Mouse (Mus musculus) adipocyte (in vitro differentiated cells): ENCODE results near the gene Prss41.
"Not testable (repeated sequence)": the region's sequence is repeated elsewhere in the genome, so short reads cannot be mapped to it uniquely, and the experiment has no call there.

Experiments used
- DNase-seq: peaks from one replicate; pipeline ENCODE4 v3.0.0-alpha.2; 2016; ENCODE audit warnings: low spot score

Prss41 gene

GRCm38 (mm10) chr17:23843812-23844273 is at the start of gene Prss41, which contains the start of gene Prss32:
Prss41 (minus strand) TSS chr17:23844172.
Prss32 (plus strand) TSS chr17:23843855.
- DNase-seq: no peak

GRCm38 (mm10) chr17:23880576-23880975 is 36.6 kb upstream of the Prss41 start, which contains the start of the genes Dcpp1 and Dcpp2:
Dcpp1 (plus strand) TSS chr17:23880876.
Dcpp2 (plus strand) TSS chr17:23880880.
- not testable (repeated sequence) for DNase-seq

DNA sequence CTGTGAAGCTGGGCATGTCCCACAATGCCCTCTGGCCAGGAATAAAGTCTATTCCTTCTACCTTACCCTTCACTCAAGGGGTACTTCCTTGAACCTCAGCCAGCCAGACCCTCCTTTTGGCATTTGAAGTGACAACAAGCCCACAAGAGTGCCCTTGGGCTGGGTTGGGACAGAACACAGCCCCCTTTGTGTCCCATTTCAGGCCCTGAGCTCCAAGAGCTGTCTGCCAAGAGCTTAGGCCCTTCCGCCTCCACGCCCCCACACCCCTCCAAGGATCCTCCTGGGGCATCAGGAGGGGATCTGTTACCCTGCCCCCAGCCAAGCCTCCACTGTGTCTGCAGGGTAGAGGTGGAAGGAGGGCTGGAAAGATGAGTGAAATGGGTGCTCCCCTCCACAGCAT is 33.2 kb upstream of the Prss41 start:
- no peak for DNase-seq

DNA sequence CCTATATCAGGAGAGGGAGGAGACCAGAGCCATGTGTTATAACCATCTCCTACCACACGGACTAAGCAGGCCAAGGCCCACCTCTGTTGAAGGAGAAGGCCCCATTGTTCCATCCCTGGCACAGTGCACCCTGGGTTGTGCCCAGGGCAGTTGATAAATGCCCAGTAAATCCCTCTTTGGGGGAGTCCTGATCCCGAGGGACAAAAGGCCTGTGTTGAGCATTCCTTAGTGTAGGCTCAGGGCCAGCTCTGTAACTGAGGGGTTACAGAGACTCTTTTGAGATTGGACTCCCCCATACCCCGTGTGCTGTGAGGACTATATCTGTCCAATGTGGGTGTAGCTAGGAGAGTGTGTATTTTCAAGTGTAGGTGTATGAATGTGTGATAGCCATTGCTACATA is 32.8 kb upstream of the Prss41 start:
- no peak for DNase-seq

DNA sequence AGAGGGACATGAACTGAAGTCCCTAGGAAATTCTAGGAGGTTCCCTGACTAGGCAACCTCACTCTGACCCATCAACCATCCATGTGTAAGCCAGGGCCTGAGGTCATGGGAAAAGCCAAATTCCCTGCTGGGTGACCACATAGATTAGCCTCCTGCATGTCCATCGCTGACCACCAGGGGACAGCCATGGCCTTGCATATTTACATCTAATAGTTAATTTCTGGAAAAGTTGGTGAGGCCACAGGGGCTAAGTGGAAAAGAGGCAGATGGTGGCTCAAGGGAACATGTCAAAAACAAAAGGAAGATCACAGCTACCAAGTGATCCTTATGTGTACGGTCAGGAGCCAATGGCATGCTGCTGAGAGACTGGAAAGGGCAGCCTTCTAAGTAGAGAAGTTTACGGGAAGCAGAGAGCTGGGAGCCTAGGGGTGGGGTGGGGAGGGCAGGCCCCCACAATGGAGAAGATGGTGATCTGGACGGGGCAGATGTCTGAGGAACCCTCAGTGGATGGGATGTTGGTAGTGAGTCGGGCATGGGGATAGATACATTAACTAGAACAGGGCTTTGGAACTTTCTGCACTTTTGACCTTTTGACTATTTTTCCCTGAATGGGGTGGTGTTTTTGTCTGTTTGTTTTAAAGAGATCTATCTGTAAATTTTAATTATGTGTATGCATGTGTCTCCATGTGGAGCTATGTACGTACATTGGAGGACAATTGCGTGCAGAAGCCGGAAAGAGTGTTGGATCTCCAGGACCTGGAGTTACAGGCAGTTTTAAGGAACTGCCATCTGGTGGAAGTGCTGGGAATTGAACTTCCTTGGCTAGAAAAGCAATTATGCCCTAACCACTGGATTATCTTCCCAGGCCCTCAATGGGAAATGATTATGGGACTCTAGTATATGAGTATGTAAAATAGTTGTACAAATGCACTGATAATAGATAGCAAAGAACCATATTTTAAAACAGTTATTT is 30.2 kb upstream of the Prss41 start:
- DNase-seq: peak; percentile 76

- no peak for DNase-seq
Observed at GRCm38 (mm10) chr17:23868513-23868912, 24.5 kb upstream of the Prss41 start.

DNA sequence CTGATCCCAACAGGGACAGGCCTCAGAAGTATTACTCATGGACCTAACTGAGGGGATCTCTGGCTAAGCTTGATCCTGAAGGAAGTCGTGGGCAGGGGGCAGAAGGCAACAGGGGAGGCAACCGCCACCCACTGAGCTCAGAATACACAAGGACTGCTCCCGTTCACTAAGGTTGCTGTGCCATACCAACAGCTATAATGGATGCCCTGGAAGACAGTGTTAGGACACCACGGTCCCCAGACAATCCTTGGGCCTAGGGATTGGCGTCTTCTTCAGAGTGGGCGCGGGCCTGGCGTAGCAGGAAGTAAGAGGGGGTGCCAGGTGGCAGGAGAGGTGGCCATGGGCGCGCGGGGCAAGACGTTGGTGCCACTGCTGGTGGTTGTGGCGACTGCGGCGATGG is 23.8 kb upstream of the Prss41 start, which contains the start of gene Prss21:
TSS of gene Prss21 (plus strand) at position 301 of the 400 bp plus-strand sequence.
- no peak for DNase-seq

DNA sequence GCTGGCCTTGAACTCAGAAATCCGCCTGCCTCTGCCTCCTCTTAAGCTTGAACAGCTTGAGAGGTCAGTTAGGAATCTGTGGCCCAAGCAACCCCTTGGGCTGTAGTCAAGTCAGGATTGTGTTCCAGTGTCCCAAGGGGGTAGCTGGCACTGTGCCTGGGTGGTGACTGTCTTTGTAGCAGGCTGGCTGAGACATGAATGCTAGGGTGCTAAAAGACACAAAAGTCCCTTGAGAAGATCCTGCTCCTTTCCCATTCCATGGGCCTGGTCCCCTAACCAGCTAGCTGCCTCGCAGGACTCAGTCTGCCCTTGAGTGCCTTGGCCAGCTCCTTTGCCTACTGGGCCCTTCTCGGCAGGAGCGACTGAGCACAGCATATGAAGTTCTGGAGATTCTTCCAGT is 19.0 kb upstream of the Prss41 start:
- DNase-seq: peak; percentile 50

DNA sequence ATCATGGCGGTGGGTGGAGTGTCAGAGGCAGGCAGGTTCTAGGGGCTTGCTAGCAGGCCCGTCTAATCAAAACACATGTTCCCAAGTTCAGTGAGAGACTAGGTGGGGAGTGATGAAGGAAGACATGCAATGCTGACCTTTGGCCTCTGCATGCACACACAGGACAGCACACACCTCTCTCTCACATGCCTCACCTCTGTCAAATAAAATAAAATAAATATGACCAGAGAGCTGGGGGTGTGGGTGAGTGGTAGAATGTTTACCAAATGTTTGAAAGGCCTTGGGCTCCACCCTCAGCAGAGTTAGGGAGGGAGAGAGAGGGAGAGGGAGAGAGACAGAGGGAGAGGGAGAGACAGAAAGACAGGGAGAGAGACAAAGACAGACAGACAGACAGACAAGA is 13.9 kb upstream of the Prss41 start:
- no peak for DNase-seq

DNA sequence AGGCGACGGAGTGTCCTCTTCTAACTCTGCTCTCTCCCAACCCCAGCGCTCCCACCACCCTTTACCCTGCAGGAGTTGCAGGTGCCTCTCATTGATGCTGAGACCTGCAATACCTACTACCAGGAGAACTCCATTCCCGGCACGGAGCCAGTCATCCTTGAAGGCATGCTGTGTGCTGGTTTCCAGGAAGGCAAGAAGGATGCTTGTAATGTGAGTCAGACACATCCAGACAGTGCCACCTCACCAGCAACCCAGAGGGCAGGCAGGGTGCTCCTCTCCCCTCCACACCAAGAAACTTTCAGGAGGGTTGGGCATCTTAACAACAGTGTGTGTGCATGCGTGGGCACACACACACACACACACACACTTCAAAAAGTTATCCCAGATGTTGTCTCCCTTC is 13.2 kb upstream of the Prss41 start:
- no peak for DNase-seq

GRCm38 (mm10) chr17:23854229-23854765 is 10.3 kb upstream of the Prss41 start:
- no peak for DNase-seq

DNA sequence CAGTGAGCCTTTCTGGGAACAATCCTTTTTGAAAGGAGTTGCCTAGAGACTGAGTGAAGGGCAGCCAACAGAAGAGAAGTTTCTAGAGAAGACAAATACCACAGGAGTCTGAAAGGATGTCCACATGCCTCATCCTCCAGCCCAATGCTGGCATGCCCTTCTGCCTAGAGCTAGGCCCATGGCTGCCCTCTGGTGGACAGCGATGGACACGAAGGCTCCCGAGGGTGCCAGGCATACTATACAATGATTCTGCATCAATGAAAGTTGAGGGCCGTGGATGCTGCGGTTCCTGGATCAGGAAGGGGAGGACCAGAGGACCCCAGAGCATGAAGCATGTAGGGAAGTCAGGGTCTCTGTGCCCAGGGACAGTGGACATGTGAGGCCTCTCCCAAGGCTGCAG is 9.3 kb upstream of the Prss41 start:
- peak; percentile 81 for DNase-seq

DNA sequence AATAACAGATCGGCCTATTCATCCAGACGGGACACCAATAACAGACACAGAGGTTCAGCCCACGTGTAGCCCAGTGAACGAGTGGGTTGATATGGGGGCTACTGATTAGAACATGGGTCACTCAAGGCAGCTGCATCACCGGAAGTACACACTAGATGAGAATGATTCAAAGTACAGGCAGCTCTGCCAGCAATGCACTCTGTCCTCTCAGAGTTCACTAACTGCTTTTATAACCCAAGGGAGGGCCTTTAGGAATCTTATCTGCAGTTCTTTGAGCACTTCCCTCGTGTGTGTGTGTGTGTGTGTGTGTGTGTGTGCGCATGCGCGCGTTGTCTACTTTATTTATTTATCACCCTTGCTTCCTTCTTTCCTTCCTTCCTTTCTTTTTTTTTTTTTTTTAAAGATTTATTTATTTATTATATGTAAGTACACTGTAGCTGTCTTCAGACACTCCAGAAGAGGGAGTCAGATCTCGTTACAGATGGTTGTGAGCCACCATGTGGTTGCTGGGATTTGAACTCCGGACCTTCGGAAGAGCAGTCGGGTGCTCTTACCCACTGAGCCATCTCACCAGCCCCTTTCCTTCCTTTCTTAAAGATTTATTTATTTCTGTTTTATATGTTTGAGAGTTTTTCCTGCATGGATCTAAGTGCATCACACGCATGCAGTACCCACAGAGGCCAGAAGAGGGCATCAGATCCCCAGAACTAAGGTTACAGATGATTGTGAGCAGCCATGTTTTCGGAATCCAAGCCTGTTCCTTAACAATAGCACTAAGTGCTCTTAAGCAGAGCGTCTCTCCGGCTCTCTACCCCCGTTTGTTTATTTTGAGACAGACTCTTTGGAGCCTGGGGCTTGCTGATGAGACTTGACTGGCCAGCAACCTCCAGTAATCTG is 7.1 kb upstream of the Prss41 start:
- peak; percentile 75 for DNase-seq

DNA sequence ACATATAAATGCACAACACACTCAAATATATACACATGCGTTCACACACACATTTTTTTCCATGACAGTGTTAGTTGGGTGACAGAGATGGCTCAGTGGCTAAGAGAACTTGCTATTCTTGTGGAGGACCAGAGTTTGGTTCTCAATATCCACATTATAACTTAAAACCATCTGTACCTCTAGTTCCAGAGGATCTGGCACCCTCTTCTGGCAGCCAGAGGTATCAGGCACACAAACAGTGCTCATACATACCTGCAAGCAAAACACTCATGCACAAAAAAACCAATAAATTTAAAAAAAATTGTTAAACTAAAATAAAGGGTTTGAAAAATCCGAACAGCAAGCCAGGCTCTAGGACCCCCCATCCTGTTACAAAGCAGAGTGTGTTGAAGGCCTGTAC is 6.1 kb upstream of the Prss41 start:
- no peak for DNase-seq

DNA sequence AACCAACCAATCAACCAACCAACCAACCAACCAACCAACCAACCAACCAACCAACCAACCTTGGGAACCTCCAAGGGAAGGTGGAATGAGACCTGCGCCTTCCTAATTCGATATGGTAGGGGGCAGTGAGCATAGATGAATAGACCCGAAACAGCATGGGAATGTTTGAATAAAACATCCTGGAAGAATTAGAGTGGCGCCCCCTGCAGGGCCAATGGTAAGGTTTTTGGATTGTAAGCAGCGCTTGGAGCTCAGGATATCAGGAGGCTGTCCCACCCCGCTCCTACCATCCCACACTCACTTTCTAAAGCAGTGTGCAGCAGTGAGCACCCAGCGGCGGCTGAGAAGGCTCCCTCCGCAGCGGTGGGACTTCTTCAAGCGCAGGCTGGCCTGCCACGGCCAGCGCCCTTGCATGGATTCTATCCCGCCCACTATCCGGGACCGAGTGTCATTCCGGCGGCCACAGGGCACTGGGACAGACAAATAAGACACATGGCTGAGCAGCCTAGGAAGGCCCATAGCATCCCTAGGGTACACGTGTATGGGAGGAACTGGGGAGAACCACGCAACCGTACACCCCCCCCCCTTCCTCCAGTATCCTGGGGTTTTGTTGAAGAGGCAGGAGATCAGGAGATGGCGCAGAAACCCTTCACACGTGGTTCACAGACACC is 696 bp downstream of the Prss41 start:
- DNase-seq: no peak

- peak; percentile 69 for DNase-seq
Observed at GRCm38 (mm10) chr17:23841145-23841544, 2.8 kb downstream of the Prss41 start.

- no peak for DNase-seq
Observed at GRCm38 (mm10) chr17:23836006-23836575, 7.9 kb downstream of the Prss41 start, which contains the start of gene Prss33. Prss33 (minus strand) TSS chr17:23836056.

DNA sequence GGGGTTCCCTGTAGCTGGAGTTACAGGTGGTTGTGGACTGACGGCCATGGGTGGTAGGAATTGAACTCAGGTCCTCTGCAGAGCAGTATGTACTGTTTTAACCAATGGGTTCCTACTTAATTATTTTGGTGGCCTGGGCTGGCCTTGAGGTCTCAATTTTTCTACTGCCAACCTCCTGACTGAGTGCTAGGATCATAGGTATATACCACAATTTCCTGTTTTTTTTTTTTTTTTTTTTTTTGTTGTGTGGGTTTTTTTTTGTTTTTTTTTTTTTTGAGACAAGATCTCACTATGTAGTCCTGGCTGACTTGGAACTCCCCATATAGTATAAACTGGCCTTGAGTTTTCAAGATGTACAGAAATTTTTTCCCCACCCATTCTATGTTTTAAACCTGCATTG is 12.8 kb downstream of the Prss41 start:
- no peak for DNase-seq

DNA sequence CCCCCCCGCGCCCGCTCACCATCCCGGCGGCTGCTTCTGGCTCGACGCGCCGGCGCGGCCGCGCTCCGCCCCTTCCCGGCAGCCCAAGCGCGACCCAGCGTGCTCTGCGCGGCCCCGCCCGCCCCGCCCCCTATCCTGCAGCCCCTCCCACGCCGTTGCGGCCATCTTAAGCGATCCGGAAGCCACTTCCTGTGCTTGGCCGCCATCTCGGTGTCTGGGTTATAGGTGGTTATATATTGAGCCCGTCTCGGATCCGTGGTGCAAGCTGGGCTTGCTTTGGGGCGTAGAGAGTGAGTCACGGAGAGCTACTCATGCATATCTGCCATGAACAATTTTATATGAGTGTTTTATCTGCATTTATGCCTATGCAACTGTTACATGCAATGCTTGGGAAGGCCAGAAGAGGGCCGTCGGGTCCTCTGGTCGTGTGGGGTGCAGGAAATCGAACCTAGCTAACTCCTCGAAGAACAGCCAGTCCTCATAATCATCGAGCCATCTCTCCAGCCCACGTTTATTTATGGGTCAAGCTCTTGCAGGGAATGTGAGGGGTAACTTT is 14.8 kb downstream of the Prss41 start, which contains the start of gene Elob:
TSS of gene Elob (minus strand) at position 73 of the 556 bp plus-strand sequence.
- peak; percentile 93 for DNase-seq

- peak; percentile 53 for DNase-seq
Observed at GRCm38 (mm10) chr17:23828271-23829001, 15.5 kb downstream of the Prss41 start.
